Mouse (Mus musculus): ENCODE measurements around the gene Gpr107. TPM values are rescaled to one million over a fixed set of nuclear protein-coding genes. Genes with fewer than 3 reads are reported as not detected.

The Gpr107 gene
- polyA plus RNA-seq, 1 experiment from 2014 or later, result 41.9 TPM

- no peaks in the 10 kb centered on the region for H3K36me3 ChIP-seq
- no peaks in the 10 kb centered on the region for H3K27me3 ChIP-seq
- H3K4me1 ChIP-seq, result peaks cover 30% of the 10 kb centered on the region
- H3K4me2 ChIP-seq, result peak overlapping the region; percentile 7; the same call in 1 of the 2 replicates
- ATAC-seq (ENCODE audit: insufficient number of reproducible peaks, low FRiP score, low TSS enrichment, low read depth), result peak; percentile 68
- peak overlapping the region; percentile 60 for H3K27ac ChIP-seq
- H3K9me3 ChIP-seq, result no peaks in the 10 kb centered on the region
- no peak overlapping the region for H3K4me3 ChIP-seq
- no peak overlapping the region for H3K9ac ChIP-seq
- WGBS, result 34% methylated on average over 10 of the region's 10 CpGs
Observed at GRCm38 (mm10) chr2:31115943-31116731, 36.0 kb upstream of the Gpr107 start.

DNA sequence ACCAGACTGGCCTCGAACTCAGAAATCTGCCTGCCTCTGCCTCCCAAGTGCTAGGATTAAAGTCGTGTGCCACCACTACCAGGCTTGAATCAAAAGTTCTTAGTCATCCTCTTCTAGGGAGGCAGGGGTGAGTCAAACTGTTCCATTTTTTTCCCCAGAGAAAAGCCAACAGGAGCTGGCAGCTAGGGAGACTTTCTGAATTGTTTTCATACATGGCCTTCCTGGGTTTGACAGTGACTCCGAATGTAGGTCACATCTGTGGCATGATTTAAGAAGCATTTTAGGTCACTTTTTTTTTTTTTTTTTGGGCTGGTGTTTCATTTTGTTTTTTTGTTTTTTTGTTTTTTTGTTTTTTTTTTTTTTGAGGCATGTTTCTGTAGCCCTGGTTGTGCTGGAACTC lies 33.9 kb upstream of the Gpr107 start:
- Histone ChIP-seq H3K9me3 (no peaks in the 10 kb centered on the region), H3K36me3 (no peaks in the 10 kb centered on the region), H3K4me2 (no peak overlapping the region), H3K9ac (no peak overlapping the region), H3K4me1 (peaks cover 23% of the 10 kb centered on the region), H3K27ac (no peak overlapping the region), H3K27me3 (no peaks in the 10 kb centered on the region), H3K4me3 (no peak overlapping the region)
- 90% methylated on average over 3 of the region's 3 CpGs for WGBS
- no peak for ATAC-seq (ENCODE audit: insufficient number of reproducible peaks, low FRiP score, low TSS enrichment, low read depth)

DNA sequence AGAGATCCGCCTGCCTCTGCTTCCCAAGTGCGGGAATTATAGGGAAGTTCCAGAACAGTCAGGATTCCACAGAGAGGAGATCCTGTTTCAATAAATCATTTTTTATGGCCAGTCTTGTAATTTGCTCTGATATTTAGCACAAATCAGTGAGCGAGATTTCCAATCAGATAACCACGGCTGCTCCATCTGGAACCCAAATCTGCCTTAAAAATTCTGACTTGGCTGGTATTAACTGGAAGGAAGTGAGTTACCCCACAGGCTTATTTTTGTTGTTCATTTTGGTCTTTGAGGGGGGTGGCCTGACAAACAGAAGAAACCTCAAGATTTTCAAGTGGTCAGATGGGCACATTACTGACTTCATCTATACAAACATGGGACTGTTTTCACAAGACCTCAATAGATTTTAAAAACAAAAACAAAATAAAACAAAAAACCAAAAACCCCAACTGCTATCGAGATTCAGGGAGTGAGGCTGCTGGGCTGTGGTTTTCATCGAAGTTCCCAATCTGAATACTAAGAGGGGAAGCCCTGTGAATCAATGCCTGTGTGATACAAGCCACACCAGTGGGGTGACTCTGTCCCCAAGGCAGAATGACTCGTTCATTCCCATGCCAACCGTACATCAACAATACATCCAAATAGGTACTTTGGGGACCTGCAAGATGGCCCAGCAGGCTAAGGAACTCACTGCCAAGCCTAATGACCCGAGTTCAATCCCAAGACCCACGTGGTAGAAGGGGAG lies 33.3 kb upstream of the Gpr107 start:
- H3K27ac ChIP-seq, result no peak overlapping the region
- no peaks in the 10 kb centered on the region for H3K36me3 ChIP-seq
- WGBS, result 84% methylated on average over 10 of the region's 10 CpGs
- H3K4me1 ChIP-seq, result peaks cover 23% of the 10 kb centered on the region
- H3K27me3 ChIP-seq, result no peaks in the 10 kb centered on the region
- no peak overlapping the region for H3K4me3 ChIP-seq
- no peak overlapping the region for H3K4me2 ChIP-seq
- H3K9ac ChIP-seq, result no peak overlapping the region
- no peaks in the 10 kb centered on the region for H3K9me3 ChIP-seq
- ATAC-seq (ENCODE audit: insufficient number of reproducible peaks, low FRiP score, low TSS enrichment, low read depth), result no peak

DNA sequence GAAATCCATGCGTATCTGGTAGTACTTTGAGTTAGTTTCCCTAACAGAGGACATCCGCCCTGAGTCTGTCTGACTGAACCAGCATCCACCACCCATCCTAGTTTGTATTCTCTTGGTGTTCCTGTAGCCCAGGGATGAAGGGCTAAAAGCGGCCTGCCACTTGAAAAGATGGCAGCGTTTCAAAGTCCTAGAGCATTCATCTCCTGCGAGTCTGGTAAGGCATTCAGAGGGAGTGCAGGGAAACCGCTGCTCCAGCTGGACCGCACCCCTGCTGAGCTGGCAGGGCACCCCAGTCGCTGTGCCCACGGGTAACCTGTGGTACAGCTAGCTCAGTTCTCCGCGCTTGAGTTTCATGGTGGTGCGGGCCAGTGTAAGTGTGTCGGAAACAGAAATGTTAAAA lies 32.3 kb upstream of the Gpr107 start:
- H3K36me3 ChIP-seq, result no peaks in the 10 kb centered on the region
- H3K27ac ChIP-seq, result peak overlapping the region; percentile 4; the same call in 1 of the 2 replicates
- H3K9ac ChIP-seq, result no peak overlapping the region
- WGBS, result 68% methylated on average over 13 of the region's 13 CpGs
- no peak overlapping the region for H3K4me2 ChIP-seq
- H3K9me3 ChIP-seq, result no peaks in the 10 kb centered on the region
- peaks cover 33% of the 10 kb centered on the region for H3K4me1 ChIP-seq
- H3K27me3 ChIP-seq, result no peaks in the 10 kb centered on the region
- H3K4me3 ChIP-seq, result no peak overlapping the region
- ATAC-seq (ENCODE audit: insufficient number of reproducible peaks, low FRiP score, low TSS enrichment, low read depth), result no peak

DNA sequence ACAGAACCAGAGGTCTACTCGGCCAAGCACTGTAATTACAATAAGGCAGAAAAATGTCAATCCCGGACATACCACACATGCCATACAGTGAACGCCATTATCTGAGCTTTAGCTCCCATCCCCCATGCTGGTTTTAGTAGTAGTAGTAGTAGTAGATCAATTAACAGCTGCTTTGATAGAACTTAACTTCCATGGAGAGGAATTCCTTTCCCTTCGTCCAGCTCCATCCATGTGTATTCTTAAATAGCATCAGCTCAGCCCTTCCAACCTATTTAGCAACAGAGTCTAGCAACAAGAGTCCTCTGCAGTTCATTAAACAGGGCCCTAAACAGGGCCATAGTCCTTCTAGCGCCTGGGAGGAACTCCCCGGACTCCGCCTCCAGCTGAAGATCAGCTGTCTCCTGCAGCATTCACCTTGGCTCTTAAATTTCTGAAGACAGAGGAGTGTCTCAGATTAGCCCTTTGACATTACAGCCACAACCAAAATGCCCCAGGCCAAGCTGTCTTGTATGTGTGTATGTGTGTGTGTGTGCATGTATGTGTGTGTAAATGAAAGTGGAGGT lies 30.9 kb upstream of the Gpr107 start:
- Histone ChIP-seq H3K4me3 (no peak overlapping the region), H3K27ac (0 out of 2 replicates have a peak overlapping the region, but pooled peaks have one; percentile 18), H3K9ac (no peak overlapping the region), H3K9me3 (no peaks in the 10 kb centered on the region), H3K4me1 (peaks cover 28% of the 10 kb centered on the region), H3K27me3 (no peaks in the 10 kb centered on the region), H3K4me2 (no peak overlapping the region), H3K36me3 (no peaks in the 10 kb centered on the region)
- WGBS, result 58% methylated on average over 7 of the region's 7 CpGs
- no peak for ATAC-seq (ENCODE audit: insufficient number of reproducible peaks, low FRiP score, low TSS enrichment, low read depth)

DNA sequence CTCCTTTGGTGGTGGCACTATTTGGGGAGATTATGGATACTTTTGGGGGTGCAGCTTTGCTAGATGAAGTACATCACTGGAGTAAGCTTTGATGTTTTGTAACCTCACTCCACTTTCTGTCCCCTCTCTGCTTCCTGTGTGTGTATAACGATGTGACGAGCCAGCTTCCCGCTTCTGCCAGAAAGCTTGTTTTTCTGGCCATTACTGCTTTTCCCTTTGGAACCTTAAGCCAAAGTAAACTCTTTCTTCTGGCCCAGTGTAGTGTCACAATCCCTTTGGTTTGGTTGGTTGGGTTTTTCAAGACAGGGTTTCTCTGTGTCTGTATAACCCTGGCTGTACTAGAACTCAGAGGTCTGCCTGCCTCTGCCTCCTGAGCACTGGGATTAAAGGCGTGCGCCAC lies 29.3 kb upstream of the Gpr107 start:
- Histone ChIP-seq H3K4me1 (peaks cover 37% of the 10 kb centered on the region), H3K36me3 (no peaks in the 10 kb centered on the region), H3K27me3 (no peaks in the 10 kb centered on the region), H3K4me3 (no peak overlapping the region), H3K27ac (no peak overlapping the region), H3K9me3 (no peaks in the 10 kb centered on the region), H3K9ac (no peak overlapping the region), H3K4me2 (no peak overlapping the region)
- ATAC-seq (ENCODE audit: insufficient number of reproducible peaks, low FRiP score, low TSS enrichment, low read depth), result no peak
- 80% methylated on average over 5 of the region's 5 CpGs for WGBS

- no peaks in the 10 kb centered on the region for H3K36me3 ChIP-seq
- H3K9ac ChIP-seq, result no peak overlapping the region
- no peaks in the 10 kb centered on the region for H3K27me3 ChIP-seq
- no peak overlapping the region for H3K27ac ChIP-seq
- no peak overlapping the region for H3K4me3 ChIP-seq
- no peak for ATAC-seq (ENCODE audit: insufficient number of reproducible peaks, low FRiP score, low TSS enrichment, low read depth)
- H3K9me3 ChIP-seq, result no peaks in the 10 kb centered on the region
- 67% methylated on average over 5 of the region's 5 CpGs for WGBS
- no peak overlapping the region for H3K4me2 ChIP-seq
- H3K4me1 ChIP-seq, result peaks cover 38% of the 10 kb centered on the region
Observed at GRCm38 (mm10) chr2:31123493-31123892, 28.6 kb upstream of the Gpr107 start.

DNA sequence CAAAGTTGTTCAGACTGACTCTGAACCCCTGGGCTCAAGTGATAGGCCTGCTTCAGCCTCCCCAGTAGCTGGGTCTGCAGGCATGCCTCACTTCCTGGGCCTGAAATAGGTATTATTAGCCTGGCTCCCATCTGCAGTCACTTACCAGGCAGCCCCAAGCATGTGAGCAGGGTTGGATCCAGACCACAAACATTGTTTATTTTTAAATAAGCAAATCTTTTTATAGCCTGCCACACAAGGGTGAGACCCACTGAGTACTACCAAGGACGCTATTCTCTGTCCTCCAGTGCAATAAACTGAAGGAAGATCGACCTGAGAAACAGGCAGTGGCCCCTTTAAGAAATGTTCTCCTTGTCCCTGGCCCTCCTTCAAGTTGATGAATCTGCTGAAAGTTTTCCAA lies 27.4 kb upstream of the Gpr107 start:
- Histone ChIP-seq H3K4me2 (no peak overlapping the region), H3K27me3 (no peaks in the 10 kb centered on the region), H3K4me3 (no peak overlapping the region), H3K4me1 (peaks cover 38% of the 10 kb centered on the region), H3K9ac (no peak overlapping the region), H3K27ac (peak overlapping the region; percentile 61), H3K9me3 (no peaks in the 10 kb centered on the region), H3K36me3 (no peaks in the 10 kb centered on the region)
- no peak for ATAC-seq (ENCODE audit: insufficient number of reproducible peaks, low FRiP score, low TSS enrichment, low read depth)
- 25% methylated on average over 2 of the region's 2 CpGs for WGBS

GRCm38 (mm10) chr2:31125156-31125555 lies 27.0 kb upstream of the Gpr107 start:
- no peaks in the 10 kb centered on the region for H3K27me3 ChIP-seq
- ATAC-seq (ENCODE audit: insufficient number of reproducible peaks, low FRiP score, low TSS enrichment, low read depth), result no peak
- H3K4me1 ChIP-seq, result peaks cover 39% of the 10 kb centered on the region
- H3K4me3 ChIP-seq, result no peak overlapping the region
- 76% methylated on average over 7 of the region's 7 CpGs for WGBS
- H3K4me2 ChIP-seq, result no peak overlapping the region
- H3K9ac ChIP-seq, result no peak overlapping the region
- no peaks in the 10 kb centered on the region for H3K36me3 ChIP-seq
- H3K27ac ChIP-seq, result no peak overlapping the region
- H3K9me3 ChIP-seq, result no peaks in the 10 kb centered on the region

GRCm38 (mm10) chr2:31126048-31126447 lies 26.1 kb upstream of the Gpr107 start:
- Histone ChIP-seq H3K4me3 (no peak overlapping the region), H3K9me3 (no peaks in the 10 kb centered on the region), H3K4me1 (peaks cover 46% of the 10 kb centered on the region), H3K4me2 (no peak overlapping the region), H3K27me3 (no peaks in the 10 kb centered on the region), H3K36me3 (no peaks in the 10 kb centered on the region), H3K27ac (no peak overlapping the region), H3K9ac (no peak overlapping the region)
- no peak for ATAC-seq (ENCODE audit: insufficient number of reproducible peaks, low FRiP score, low TSS enrichment, low read depth)
- 59% methylated on average over 9 of the region's 9 CpGs for WGBS

GRCm38 (mm10) chr2:31127219-31127618 lies 24.9 kb upstream of the Gpr107 start:
- 45% methylated on average over 7 of the region's 7 CpGs for WGBS

GRCm38 (mm10) chr2:31127899-31128298 lies 24.2 kb upstream of the Gpr107 start:
- no peaks in the 10 kb centered on the region for H3K27me3 ChIP-seq
- ATAC-seq (ENCODE audit: insufficient number of reproducible peaks, low FRiP score, low TSS enrichment, low read depth), result no peak
- H3K9me3 ChIP-seq, result no peaks in the 10 kb centered on the region
- H3K4me1 ChIP-seq, result peaks cover 58% of the 10 kb centered on the region
- H3K9ac ChIP-seq, result no peak overlapping the region
- no peak overlapping the region for H3K4me3 ChIP-seq
- H3K36me3 ChIP-seq, result no peaks in the 10 kb centered on the region
- WGBS, result 69% methylated on average over 4 of the region's 4 CpGs
- H3K27ac ChIP-seq, result no peak overlapping the region
- H3K4me2 ChIP-seq, result no peak overlapping the region

More at GRCm38 (mm10) chr2:31127219-31127618, 24.9 kb upstream of the Gpr107 start:
- Histone ChIP-seq H3K27ac (peak overlapping the region; percentile 43; the same call in 1 of the 2 replicates), H3K4me1 (peaks cover 53% of the 10 kb centered on the region), H3K27me3 (no peaks in the 10 kb centered on the region), H3K9ac (no peak overlapping the region), H3K4me2 (no peak overlapping the region), H3K4me3 (no peak overlapping the region), H3K9me3 (no peaks in the 10 kb centered on the region), H3K36me3 (no peaks in the 10 kb centered on the region)
- ATAC-seq (ENCODE audit: insufficient number of reproducible peaks, low FRiP score, low TSS enrichment, low read depth), result no peak

Measured in limb, embryonic 15.5 days (tissue).